Mouse (Mus musculus): ENCODE measurements at regions not wholly inside any gene's neighbourhood (a gene's known extent, or its start where the extent isn't known, plus 50 kb on each side); places are given as distances from the start of the nearest gene placed in this dataset.
A peak's percentile ranks its signal among the peaks of the same experiment; 100 is the strongest.

DNA sequence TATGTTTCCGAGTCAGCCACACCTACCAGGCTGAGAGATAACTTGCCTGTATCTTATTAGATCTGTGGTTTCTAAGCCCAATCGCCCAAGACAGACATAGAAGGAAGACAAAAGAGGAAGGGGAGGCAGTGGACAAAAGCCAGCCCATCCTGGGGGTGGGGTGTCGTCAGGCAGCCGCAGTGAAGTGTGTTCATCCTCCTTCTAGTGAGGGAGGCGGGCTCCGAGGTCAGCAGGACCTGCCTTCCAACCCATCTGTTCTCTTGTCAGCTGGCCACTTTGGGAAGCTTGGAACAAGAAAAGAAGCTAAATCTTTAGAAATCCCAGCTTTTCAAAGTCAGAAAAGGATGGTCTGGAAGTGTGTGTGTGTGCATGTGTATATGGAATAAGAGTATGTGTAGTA lies 228.7 kb upstream of the Kazn start:
- no peak for DNase-seq

GRCm38 (mm10) chr4:142465226-142465625 lies 226.0 kb upstream of the Kazn start:
- DNase-seq: no peak

DNA sequence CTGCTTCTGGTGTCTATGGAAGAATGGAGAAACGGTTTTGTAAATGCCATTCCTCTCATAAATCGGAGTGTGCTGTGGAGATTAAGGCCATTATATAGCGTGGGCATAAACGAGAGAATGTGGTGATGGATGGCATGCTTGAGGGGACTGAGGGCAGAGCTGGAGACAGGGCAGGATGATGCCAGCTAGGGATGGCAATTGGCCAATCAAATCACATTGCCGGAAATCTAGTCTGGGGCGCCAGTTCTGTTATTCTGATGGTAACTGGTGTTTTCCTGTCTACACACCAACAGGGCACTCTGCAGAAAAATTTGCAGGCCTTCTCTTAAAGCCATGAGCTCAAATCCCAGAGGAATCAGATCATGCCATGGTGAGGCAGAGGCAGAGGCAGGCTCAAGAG lies 224.9 kb upstream of the Kazn start:
- no peak for DNase-seq

- DNase-seq: no peak
Observed at GRCm38 (mm10) chr4:142460468-142461086, 221.4 kb upstream of the Kazn start.

DNA sequence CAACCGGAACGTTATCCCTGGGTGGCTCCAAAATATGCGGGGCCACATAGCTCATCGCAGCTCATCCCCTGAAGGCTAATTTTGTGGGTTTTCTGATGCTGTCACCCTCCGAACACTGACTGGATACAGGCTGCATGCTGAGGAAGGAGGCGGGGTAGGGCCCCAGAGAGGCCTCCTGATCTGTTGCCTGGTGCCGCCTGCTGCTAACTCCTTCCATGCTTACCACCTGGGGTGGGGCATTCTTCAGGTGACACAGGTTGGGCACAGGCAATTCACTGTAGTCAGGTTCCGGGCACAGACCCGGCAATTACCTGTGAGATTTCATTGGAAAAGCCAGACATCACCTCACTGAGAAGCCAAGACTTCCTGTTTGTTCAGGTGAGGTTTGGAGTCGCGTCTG lies 213.4 kb upstream of the Kazn start:
- no peak for DNase-seq

- DNase-seq: peak; percentile 21
Observed at GRCm38 (mm10) chr4:142450884-142451283, 211.7 kb upstream of the Kazn start.

DNA sequence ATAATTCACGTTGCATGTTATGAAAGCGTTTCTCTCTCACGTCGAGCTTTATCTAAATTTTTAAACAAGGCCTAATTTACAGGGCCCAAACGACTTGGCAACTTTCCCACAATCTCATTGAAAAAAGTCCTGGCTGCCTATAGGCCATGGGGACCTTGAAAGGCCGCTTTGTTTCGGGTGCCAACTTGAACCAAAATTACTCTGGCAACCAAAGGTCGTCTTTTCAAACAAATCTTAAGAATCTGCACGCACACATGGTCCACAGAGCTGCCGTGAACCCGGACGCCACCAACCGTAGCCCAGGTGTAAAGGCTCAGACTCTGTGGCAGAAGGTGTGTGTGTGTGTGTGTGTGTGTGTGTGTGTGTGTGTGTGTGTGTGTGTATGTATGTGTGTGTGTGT lies 210.5 kb upstream of the Kazn start:
- DNase-seq: peak; percentile 67

- no peak for DNase-seq
Observed at GRCm38 (mm10) chr4:142449198-142449702, 210.0 kb upstream of the Kazn start.

DNA sequence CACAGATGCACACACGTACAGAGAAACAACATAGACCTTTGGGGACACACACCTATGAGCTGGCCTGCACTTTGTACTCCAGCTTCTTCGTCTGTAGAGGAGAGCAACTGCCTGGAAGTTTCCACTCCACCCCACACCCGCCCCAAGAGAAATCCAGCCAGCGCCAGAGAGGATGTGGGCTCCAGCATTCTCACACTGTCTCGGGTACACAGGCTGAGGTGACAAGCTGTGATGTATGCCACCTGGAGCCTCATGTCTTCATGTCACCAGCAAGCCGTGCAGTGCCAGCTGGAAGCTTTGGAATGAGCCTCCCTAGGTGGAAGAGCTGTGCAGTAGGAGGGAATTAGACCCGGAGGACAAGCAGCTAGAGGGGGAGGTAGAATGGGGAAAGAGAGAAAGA lies 208.3 kb upstream of the Kazn start:
- no peak for DNase-seq

DNA sequence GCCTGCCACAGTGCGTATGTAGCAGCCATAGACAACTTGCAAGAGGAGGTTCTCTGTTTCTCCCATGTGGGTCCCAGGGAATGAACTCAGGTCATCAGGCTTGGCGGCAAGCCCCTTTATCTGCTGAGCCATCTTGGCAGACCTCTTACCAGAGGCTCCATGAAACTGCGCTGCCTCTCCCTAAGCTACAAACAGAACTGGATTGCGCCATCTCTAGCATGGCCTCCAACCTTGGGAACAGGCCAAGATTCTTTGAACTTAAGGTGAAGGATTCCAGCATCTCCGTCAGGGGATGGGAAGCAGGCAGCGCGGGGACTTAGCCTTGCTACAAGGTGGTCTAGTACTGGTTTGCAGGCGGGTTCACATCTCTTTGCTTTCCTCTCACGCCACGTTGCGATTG lies 201.8 kb upstream of the Kazn start:
- DNase-seq: peak; percentile 69

DNA sequence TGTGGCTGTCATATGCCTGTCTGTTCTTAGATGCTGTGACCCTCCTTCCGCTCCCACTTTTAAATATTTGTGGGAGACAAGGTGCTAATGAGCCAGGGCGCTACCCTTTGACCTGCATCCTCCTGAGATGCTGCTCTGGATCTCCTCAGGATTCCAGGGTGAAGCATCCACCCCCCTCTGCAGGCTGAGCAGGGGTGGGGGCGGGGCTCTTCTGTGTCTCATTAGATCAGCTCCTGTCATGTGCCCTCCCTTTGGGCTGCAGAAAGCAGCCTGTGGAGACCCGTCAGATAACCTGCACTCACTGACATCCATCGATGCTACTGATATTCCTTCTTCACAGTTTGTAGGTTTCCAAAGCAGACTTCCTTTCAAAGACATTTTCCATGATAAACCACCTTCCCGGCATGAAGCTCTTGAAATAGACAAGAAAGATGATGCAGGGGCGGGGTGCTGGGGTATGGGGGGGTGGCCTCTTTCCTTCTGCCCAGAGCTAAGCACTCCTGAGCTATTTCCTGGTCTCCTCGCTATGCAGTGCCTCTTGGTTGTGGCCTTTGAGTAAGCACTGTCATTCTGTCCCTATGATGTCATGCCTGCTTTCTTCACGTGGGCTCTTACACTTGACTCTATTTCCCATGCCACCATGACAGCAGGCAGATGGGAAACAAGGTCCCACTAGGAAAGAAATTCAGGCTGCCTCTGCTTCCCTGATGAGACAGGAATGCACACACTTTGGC lies 200.4 kb upstream of the Kazn start:
- DNase-seq: no peak

GRCm38 (mm10) chr4:142424596-142424995 lies 185.4 kb upstream of the Kazn start:
- peak; percentile 26 for DNase-seq

- DNase-seq: no peak
Observed at GRCm38 (mm10) chr4:142420427-142420826, 181.2 kb upstream of the Kazn start.

GRCm38 (mm10) chr4:142414874-142415273 lies 175.7 kb upstream of the Kazn start:
- peak; percentile 15 for DNase-seq

DNA sequence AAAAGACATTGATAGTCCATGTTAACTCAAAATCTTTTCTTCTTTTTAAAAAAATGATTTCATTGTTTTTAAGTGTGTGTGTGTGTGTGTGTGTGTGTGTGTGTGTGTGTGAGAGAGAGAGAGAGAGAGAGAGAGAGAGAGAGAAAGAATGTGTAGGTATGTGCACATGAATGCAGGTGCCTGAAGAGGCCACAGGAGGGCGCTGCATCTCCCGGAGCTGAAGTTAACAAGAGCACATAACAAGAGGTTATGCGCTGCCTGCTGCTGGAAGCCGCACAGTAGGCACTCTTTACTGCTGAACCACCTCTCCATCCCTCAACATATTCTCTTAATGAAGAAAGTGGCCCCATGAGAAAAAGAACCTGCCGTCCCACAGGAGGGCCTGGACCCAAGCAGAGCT lies 172.6 kb upstream of the Kazn start:
- DNase-seq: no peak

GRCm38 (mm10) chr4:142410596-142411573 lies 171.7 kb upstream of the Kazn start:
- DNase-seq: peak; percentile 7

GRCm38 (mm10) chr4:142397858-142398257 lies 158.7 kb upstream of the Kazn start:
- DNase-seq: no peak

DNA sequence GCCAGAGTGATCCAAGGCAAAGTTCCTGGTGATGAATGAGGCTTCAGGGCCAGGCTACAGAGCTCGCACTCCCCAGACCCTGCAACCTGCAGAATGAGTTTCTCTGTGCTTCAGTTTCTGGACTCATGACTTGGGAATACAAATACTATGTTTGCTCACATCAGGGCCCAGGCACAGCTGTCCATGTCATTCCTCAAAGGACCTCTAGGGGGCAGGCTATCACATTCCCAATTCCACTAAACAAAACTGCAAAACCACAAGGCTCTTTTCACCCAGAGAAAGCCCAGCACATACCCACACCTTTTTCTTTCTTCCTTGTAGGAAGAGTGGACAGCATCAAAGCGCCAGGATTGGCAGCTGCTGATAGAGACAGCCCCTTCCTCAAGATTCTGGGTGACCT lies 153.7 kb upstream of the Kazn start:
- DNase-seq: peak; percentile 53

DNA sequence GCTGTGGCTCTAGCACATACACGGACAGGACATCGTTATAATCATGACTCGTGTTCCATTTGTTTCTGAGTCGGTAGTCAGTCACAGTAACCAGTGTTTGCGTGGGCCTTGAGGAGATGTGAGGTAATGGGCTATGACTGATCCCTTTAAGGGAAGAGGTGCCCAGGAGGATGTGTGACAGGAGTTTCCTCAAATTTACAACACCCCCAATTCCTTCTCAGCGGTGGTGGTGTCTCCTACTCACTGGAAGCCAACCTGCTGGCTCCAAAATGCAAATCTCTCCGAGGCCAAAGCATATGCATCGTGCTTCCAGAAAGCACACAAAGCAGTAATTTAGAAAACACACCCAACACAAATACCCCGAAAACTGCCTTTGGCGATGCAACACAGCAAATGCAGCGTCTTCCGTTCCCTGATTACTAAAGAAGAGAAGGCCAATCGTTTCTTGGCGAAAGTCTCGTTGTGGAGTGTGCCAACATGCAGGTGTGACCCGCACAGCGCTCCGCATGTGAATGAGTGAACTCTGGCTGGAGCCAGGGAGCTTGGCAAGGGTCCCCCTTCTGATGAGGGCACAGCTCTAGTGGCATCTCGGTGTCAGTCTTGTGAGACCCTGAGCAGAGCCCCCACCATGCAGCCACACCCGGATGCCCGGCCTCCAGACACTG lies 151.5 kb upstream of the Kazn start:
- no peak for DNase-seq

GRCm38 (mm10) chr4:142388476-142388875 lies 149.3 kb upstream of the Kazn start:
- DNase-seq: no peak

DNA sequence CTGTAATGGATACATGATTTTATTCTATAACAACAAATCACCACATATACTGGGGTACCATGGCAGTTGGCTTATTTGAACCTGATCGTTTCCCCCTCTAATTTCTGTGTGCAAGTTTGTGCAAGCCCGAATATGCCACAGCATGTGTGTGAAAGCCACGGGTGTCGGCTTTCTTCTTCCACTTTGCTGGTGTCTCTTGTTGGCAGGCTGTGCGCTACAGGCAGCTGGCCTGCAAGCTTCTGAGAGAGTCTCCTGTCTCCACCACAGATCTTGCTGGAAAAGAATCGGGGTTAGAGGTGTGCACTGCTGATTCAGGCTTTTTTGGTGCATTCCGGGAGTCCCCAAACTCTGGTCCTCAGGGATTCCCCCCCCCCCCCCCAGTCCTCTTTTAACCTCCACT lies 142.0 kb upstream of the Kazn start:
- no peak for DNase-seq

GRCm38 (mm10) chr4:142378452-142378851 lies 139.3 kb upstream of the Kazn start:
- no peak for DNase-seq
